Mouse (Mus musculus): ENCODE data around the gene Gramd1b.

The Gramd1b gene

GRCm38 (mm10) chr9:40316865-40317660, 214.1 kb downstream of the Gramd1b start:
- no peak for DNase-seq (ENCODE audit: low read depth, low spot score)

- DNase-seq (ENCODE audit: low read depth, low spot score) = no peak
These were observed 219.4 kb downstream of the Gramd1b start for GRCm38 (mm10) chr9:40311813-40312212.

- no peak for DNase-seq (ENCODE audit: low read depth, low spot score)
These were observed 221.3 kb downstream of the Gramd1b start for GRCm38 (mm10) chr9:40309876-40310275.

GRCm38 (mm10) chr9:40307311-40307710, 223.9 kb downstream of the Gramd1b start:
- no peak for DNase-seq (ENCODE audit: low read depth, low spot score)

GRCm38 (mm10) chr9:40304243-40304642, 226.9 kb downstream of the Gramd1b start:
- DNase-seq (ENCODE audit: low read depth, low spot score) = no peak

GRCm38 (mm10) chr9:40302375-40302774, 228.8 kb downstream of the Gramd1b start:
- no peak for DNase-seq (ENCODE audit: low read depth, low spot score)

GRCm38 (mm10) chr9:40301475-40301874, 229.7 kb downstream of the Gramd1b start:
- DNase-seq (ENCODE audit: low read depth, low spot score) = no peak

- DNase-seq (ENCODE audit: low read depth, low spot score) = no peak
These were observed 230.9 kb downstream of the Gramd1b start for GRCm38 (mm10) chr9:40300018-40300989.

- no peak for DNase-seq (ENCODE audit: low read depth, low spot score)
These were observed 231.9 kb downstream of the Gramd1b start for GRCm38 (mm10) chr9:40299323-40299722.

- no peak for DNase-seq (ENCODE audit: low read depth, low spot score)
These were observed 233.2 kb downstream of the Gramd1b start for GRCm38 (mm10) chr9:40297969-40298368.

GRCm38 (mm10) chr9:40296251-40296650, 234.9 kb downstream of the Gramd1b start:
- DNase-seq (ENCODE audit: low read depth, low spot score) = no peak

- no peak for DNase-seq (ENCODE audit: low read depth, low spot score)
These were observed 236.3 kb downstream of the Gramd1b start for GRCm38 (mm10) chr9:40294866-40295265.

GRCm38 (mm10) chr9:40294210-40294609, 237.0 kb downstream of the Gramd1b start:
- no peak for DNase-seq (ENCODE audit: low read depth, low spot score)

- no peak for DNase-seq (ENCODE audit: low read depth, low spot score)
These were observed 237.4 kb downstream of the Gramd1b start for GRCm38 (mm10) chr9:40293740-40294139.

GRCm38 (mm10) chr9:40293286-40293685, 237.9 kb downstream of the Gramd1b start:
- DNase-seq (ENCODE audit: low read depth, low spot score) = no peak

GRCm38 (mm10) chr9:40292475-40292874, 238.7 kb downstream of the Gramd1b start:
- no peak for DNase-seq (ENCODE audit: low read depth, low spot score)

GRCm38 (mm10) chr9:40282968-40283367, 248.2 kb downstream of the Gramd1b start:
- DNase-seq (ENCODE audit: low read depth, low spot score) = no peak

GRCm38 (mm10) chr9:40279438-40279837, 251.7 kb downstream of the Gramd1b start:
- DNase-seq (ENCODE audit: low read depth, low spot score) = no peak

- DNase-seq (ENCODE audit: low read depth, low spot score) = no peak
These were observed 253.5 kb downstream of the Gramd1b start for GRCm38 (mm10) chr9:40277671-40278070.

GRCm38 (mm10) chr9:40275904-40276303, 255.3 kb downstream of the Gramd1b start:
- no peak for DNase-seq (ENCODE audit: low read depth, low spot score)

GRCm38 (mm10) chr9:40272822-40273221, 258.4 kb downstream of the Gramd1b start:
- DNase-seq (ENCODE audit: low read depth, low spot score) = no peak

- no peak for DNase-seq (ENCODE audit: low read depth, low spot score)
These were observed 260.1 kb downstream of the Gramd1b start for GRCm38 (mm10) chr9:40271075-40271474.

Measured in CD4-positive helper T cell, adult 2 months (primary cell).